Mouse (Mus musculus): ENCODE data around the gene Apon. TPM values are rescaled to one million over a fixed set of nuclear protein-coding genes. Genes with fewer than 3 reads are reported as not detected.
"Not testable (repeated sequence)": the region's sequence is repeated elsewhere in the genome, so short reads cannot be mapped to it uniquely, and the experiment has no call there.

Apon gene
- polyA plus RNA-seq, 1 experiment = 0.27 TPM

DNA sequence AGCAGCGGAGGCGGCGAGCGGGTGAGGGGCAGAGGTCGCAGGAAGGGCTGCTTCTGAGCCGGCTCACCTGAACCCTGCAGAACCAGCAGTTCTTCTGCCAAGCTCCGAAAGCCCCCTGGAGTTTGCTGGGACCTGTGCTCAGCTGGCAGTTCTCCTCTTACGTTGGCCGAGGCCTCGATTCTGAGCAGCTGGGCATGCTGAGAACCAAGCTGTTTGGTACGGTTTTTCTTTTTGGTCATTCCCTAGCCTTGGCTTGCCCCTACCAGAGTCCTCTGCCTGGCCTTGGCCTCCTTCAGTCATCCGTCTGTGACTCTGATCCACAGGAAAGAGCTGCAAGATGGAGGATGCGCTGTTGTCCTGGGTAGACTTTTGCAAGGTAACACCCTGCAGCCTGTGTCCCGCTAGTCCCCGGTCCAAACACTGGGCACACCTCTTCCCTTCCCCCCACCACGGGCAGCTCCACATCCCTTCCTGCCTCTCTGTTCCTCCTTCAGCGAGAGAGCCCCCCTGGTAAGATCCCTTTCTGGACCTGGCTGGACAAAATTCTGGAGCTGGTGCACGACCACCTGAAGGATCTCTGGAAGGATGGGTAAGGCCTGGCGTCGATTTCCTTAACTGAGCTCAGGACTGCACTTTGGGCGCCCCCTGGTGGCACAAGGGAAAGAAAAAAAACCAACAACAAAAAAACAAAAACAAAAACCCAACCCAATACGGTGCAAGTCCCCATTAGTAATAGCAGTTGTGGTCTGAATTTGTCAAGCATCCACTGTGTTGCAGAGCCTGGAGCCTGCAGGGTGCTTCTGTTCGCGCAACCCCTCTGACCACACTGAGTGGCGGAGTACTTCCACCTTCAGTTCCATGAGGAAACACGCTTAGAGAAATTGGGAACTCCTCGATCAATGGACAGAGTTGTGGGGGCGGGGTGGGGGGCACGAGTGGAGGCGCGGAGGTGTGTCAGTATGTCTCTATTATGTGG is 30.0 kb downstream of the Apon start:
- H3K4me3 ChIP-seq (replicated peaks; ENCODE audit: extremely low read depth, low read depth, low read length) = no peak overlapping the region
- TF ChIP-seq CTCF (IDR thresholded peaks at IDR 0.05; ENCODE audit: insufficient read depth, low read length) = peak; percentile 64
- TF ChIP-seq POLR2A (IDR thresholded peaks at IDR 0.05; ENCODE audit: borderline replicate concordance, extremely low read depth, low read depth, low read length) = no peak
- peak; percentile 66 for DNase-seq
- H3K4me1 ChIP-seq (ENCODE audit: control insufficient read depth, insufficient read depth, low read length) = no peaks in the 10 kb centered on the region
- 62% methylated on average over 31 of the region's 31 CpGs for WGBS

DNA sequence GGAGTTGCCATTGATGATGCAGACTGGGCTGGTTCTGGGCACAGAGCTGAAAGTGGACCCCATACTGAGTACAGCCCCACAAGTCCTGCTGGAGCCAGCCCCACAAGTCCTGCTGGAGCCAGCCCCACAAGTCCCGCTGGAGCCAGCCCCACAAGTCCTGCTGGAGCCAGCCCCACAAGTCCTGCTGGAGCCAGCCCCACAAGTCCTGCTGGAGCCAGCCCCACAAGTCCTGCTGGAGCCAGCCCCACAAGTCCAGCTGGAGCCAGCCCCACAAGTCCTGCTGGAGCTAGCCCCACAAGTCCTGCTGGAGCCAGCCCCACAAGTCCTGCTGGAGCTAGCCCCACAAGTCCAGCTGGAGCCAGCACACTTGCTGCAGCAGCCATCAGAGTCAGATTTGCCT is 36.7 kb downstream of the Apon start:
- not testable (repeated sequence) for H3K4me3 ChIP-seq (replicated peaks; ENCODE audit: extremely low read depth, low read depth, low read length); DNase-seq; H3K4me1 ChIP-seq (ENCODE audit: control insufficient read depth, insufficient read depth, low read length)
- WGBS = 87% methylated on average over 1 of the region's 1 CpGs

DNA sequence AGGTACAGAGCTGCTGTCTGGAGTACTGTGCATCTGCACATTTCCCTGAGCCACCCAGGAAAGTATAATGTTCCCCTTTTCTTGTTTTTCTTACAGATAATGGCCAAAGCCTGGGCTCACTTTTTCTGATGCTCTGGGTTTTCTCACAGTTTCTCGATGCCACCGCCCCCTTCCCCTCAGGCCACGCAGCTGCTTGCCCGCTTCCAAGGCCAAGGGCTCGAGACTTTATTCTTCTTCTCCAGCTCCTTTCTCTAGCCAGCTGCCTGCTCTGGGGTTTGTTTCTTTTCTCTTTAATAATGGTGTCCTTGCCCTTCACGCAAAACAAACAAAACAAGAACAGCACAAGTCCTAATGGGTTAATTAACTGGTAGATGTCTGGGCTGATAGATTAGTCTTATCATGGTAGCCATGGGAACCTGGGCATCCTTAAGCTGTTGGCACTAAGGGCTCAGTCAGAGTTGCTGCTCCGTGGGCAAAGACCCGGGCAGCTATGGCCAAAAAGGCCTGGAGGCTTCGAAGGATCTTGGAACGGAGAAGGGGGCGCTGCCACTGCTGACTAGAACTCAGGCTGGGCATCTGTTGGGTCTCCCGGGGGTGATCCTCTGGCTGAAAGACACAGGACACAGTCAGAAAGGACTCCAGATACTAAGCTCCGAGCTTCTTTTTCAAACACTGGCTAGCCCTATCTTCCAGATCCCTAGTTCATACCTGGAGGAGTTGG is 42.6 kb downstream of the Apon start:
- no peak for TF ChIP-seq POLR2A (IDR thresholded peaks at IDR 0.05; ENCODE audit: borderline replicate concordance, extremely low read depth, low read depth, low read length)
- no peak for TF ChIP-seq CTCF (IDR thresholded peaks at IDR 0.05; ENCODE audit: insufficient read depth, low read length)
- DNase-seq = no peak
- H3K4me3 ChIP-seq (replicated peaks; ENCODE audit: extremely low read depth, low read depth, low read length) = no peak overlapping the region
- WGBS = 70% methylated on average over 13 of the region's 13 CpGs
- 0 out of 2 replicates have a peak, but pooled peaks cover 2% of the 10 kb centered on the region for H3K4me1 ChIP-seq (ENCODE audit: control insufficient read depth, insufficient read depth, low read length)

DNA sequence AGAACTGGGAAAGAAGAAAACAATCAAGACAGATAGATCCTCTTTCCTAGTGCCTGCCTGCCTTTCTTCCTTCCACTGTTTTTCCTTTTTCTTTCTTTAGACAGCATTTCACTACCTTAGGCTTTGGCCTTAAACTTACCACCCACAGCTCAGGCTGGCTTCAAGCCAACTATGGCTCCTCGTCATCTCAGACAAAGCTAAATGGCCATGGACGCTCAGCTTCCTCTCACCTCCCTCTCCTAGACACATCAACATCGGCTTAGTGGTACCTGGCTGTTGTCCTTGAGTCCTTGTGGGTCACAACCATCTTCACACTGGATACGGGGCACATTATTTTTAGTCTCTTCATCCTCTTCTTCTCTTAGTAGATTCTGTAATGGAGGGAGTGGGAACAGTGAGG is 43.3 kb downstream of the Apon start:
- 48% methylated on average over 4 of the region's 4 CpGs for WGBS
- no peak for DNase-seq
- TF ChIP-seq CTCF (IDR thresholded peaks at IDR 0.05; ENCODE audit: insufficient read depth, low read length) = no peak
- TF ChIP-seq POLR2A (IDR thresholded peaks at IDR 0.05; ENCODE audit: borderline replicate concordance, extremely low read depth, low read depth, low read length) = no peak
- Histone ChIP-seq H3K4me3 (replicated peaks; ENCODE audit: extremely low read depth, low read depth, low read length) (no peak overlapping the region), H3K4me1 (ENCODE audit: control insufficient read depth, insufficient read depth, low read length) (0 out of 2 replicates have a peak, but pooled peaks cover 2% of the 10 kb centered on the region)

DNA sequence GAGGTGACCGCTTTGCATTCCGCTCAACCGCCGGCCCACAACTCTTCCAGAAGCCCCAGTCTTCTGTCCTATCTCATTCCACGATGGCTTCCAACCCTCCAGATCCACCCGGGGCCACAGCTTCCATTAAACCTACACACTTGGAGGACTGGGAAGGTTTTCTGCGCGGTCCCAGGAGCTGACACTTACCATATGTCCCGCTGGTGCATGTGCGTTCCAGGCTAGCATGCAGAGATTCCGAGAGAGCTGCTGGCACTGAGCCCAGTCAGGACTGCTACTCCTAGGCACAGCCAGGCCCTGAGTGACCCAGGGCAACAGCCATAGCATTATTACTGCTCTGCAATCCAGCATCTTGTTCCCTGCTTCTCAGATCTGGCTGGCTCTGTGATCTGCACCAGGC is 43.7 kb downstream of the Apon start:
- no peak for DNase-seq
- WGBS = 64% methylated on average over 11 of the region's 11 CpGs

DNA sequence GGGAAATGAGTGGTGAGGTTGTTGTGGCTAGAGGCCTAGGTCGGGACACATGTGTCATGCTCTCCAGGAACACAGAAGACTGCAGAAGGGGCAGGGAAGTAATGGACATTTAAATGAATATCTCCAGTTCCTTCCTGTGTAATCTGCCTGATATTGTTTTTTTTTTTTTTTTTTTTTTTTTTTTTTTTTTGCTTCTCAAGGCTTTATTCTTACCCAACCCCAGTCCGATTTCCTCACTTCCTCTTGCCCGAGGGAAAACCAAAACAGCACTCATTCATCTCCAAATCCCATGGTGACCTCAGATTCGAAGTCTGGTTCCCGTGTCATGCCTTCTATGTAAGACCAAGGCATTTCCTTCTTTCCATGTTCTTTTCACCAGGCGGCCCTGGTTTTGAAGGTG is 44.3 kb downstream of the Apon start:
- no peak for DNase-seq
- 0 out of 2 replicates have a peak, but pooled peaks cover 2% of the 10 kb centered on the region for H3K4me1 ChIP-seq (ENCODE audit: control insufficient read depth, insufficient read depth, low read length)
- TF ChIP-seq CTCF (IDR thresholded peaks at IDR 0.05; ENCODE audit: insufficient read depth, low read length) (no peak), POLR2A (IDR thresholded peaks at IDR 0.05; ENCODE audit: borderline replicate concordance, extremely low read depth, low read depth, low read length) (no peak)
- WGBS = 34% methylated on average over 6 of the region's 6 CpGs
- H3K4me3 ChIP-seq (replicated peaks; ENCODE audit: extremely low read depth, low read depth, low read length) = no peak overlapping the region

More for the DNA sequence above, 43.7 kb downstream of the Apon start:
- 0 out of 2 replicates have a peak, but pooled peaks cover 2% of the 10 kb centered on the region for H3K4me1 ChIP-seq (ENCODE audit: control insufficient read depth, insufficient read depth, low read length)
- no peak for TF ChIP-seq CTCF (IDR thresholded peaks at IDR 0.05; ENCODE audit: insufficient read depth, low read length)
- TF ChIP-seq POLR2A (IDR thresholded peaks at IDR 0.05; ENCODE audit: borderline replicate concordance, extremely low read depth, low read depth, low read length) = no peak
- no peak overlapping the region for H3K4me3 ChIP-seq (replicated peaks; ENCODE audit: extremely low read depth, low read depth, low read length)

DNA sequence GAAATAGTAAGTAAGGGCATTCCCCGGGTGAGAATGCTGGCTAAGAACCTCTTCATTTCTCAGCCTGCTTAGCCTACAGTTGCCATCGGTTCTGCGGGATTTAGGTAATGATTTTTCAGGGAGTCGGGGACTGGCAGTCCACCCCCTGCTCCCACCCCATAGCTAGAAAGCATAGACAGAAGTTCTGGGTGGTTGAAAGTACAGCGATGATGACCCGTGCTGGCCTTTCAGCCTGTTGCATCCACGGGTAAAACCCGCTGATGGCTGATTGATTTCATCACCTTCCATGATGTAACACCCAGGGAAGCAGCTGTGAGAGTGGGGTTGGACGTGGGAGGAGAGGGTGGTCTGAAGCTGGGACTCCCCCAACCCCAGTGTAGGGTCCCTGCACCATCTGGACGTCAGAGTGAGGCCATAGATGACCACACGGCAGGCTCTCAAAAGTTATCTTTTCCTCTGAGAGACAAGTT is 44.8 kb downstream of the Apon start, which contains the start of gene Il23a:
Gene Il23a (minus strand): TSS at position 51 of the 470 bp plus-strand sequence.
- no peak for DNase-seq
- no peak for TF ChIP-seq CTCF (IDR thresholded peaks at IDR 0.05; ENCODE audit: insufficient read depth, low read length)
- Histone ChIP-seq H3K4me1 (ENCODE audit: control insufficient read depth, insufficient read depth, low read length) (peaks cover 2% of the 10 kb centered on the region; the same call in 1 of the 2 replicates), H3K4me3 (replicated peaks; ENCODE audit: extremely low read depth, low read depth, low read length) (no peak within 1 kb of the TSS)
- 77% methylated on average over 11 of the region's 11 CpGs for WGBS

DNA sequence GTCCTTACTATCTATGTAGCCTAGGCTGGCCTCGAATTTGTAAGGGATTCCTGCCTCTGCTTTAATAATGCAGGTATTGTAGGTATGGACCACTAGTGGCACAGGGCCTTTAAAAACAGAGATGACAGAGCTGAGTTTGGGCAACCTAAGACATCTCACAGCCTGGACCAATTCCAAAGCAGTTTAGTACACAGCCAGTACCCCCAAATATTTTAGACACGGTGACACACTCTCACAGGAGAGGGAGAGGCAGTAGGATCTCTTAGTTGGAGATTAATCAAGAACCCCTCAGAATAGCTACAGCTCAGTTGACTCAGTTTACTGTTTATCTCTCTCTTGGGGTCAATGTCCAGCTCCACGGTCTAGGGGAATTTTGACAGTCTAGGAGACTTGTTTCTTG is 48.5 kb downstream of the Apon start:
- no peak for TF ChIP-seq CTCF (IDR thresholded peaks at IDR 0.05; ENCODE audit: insufficient read depth, low read length)
- TF ChIP-seq POLR2A (IDR thresholded peaks at IDR 0.05; ENCODE audit: borderline replicate concordance, extremely low read depth, low read depth, low read length) = no peak
- 29% methylated on average over 3 of the region's 3 CpGs for WGBS
- H3K4me3 ChIP-seq (replicated peaks; ENCODE audit: extremely low read depth, low read depth, low read length) = peak overlapping the region; percentile 73

DNA sequence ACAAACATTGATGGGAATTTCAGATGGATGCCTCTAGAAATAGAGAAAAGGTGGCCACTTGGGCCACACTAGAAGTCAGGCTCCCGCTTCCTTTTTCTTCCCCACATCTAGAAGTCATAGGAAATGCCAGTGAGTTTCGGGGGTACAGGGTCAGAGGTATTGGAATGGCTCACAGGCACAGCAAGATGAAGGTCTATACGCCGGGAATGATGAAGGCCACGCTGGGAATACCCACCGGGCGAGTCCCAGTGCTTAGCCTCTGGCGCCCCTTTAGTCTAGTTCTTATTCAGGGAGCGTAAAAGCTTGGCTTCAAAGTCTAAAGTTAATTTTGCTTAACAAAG is 48.9 kb downstream of the Apon start:
- TF ChIP-seq CTCF (IDR thresholded peaks at IDR 0.05; ENCODE audit: insufficient read depth, low read length) = no peak
- TF ChIP-seq POLR2A (IDR thresholded peaks at IDR 0.05; ENCODE audit: borderline replicate concordance, extremely low read depth, low read depth, low read length) = no peak
- Histone ChIP-seq H3K4me3 (replicated peaks; ENCODE audit: extremely low read depth, low read depth, low read length) (peak overlapping the region; percentile 73), H3K4me1 (ENCODE audit: control insufficient read depth, insufficient read depth, low read length) (peaks cover 7% of the 10 kb centered on the region)
- DNase-seq = no peak
- WGBS = under 1% methylated on average over 9 of the region's 9 CpGs

More for the DNA sequence above, 48.5 kb downstream of the Apon start:
- H3K4me1 ChIP-seq (ENCODE audit: control insufficient read depth, insufficient read depth, low read length) = peaks cover 8% of the 10 kb centered on the region
- no peak for DNase-seq
